Mouse (Mus musculus): ENCODE measurements around the gene Ccdc34. TPM values are rescaled to one million over a fixed set of nuclear protein-coding genes. Genes with fewer than 3 reads are reported as not detected.

The Ccdc34 gene
- polyA plus RNA-seq, 1 experiment from 2014 or later, result 59.0 TPM

Other genes with a start within 250 kb of the Ccdc34 start
- gene Lin7c, start 127.0 kb upstream of the Ccdc34 start, polyA plus RNA-seq (2014; fragmentation: Nextera tagmentation; extraction: Ambion mirVana), result 145 and 174 TPM in 2 replicates
- gene Lgr4, start 100.2 kb upstream of the Ccdc34 start, polyA plus RNA-seq (2014; fragmentation: Nextera tagmentation; extraction: Ambion mirVana), result 15.8 and 17.6 TPM in 2 replicates